Comparison of ENCODE assay signal across 14 mouse cellular contexts in genomic region chr7:98967672-98968071, GRCm38 (mm10).
A peak's percentile ranks its signal among the peaks of the same experiment; 100 is the strongest.
DNase-seq lines count a peak whose midpoint lies in the region; ATAC-seq and TF ChIP-seq lines count a peak whose summit lies in the region.
"Had no signal": no experiment of that assay in that cellular context is flagged by ENCODE, and none has a peak within 500 bp of the region (broad histone marks: within the 10 kb centered on the region; RNA-seq: fewer than 3 reads in every experiment).

No protein-coding gene starts in this region.

- H3K9ac ChIP-seq in hindbrain, embryonic 14.5 days: peak overlapping the region; percentile 52; the same call in 1 of the 2 replicates

- H3K27ac ChIP-seq in cerebellum, adult 2 months (ENCODE audit: insufficient read depth, low read length): peak overlapping the region; percentile 74; the same call in 1 of the 2 replicates
- no peak overlapping the region for H3K27ac ChIP-seq in layer of hippocampus, adult 2 months
- peak overlapping the region; percentile 61 for H3K27ac ChIP-seq in hindbrain, embryonic 14.5 days

- WGBS in cerebellum, adult 2 months: 63% methylated on average over 7 of the region's 7 CpGs
- WGBS in hindbrain, embryonic 14.5 days: 46% methylated on average over 7 of the region's 7 CpGs

- H3K4me2 ChIP-seq in hindbrain, embryonic 14.5 days (replicated peaks): peak overlapping the region; percentile 42
- peak overlapping the region; percentile 22 for H3K4me2 ChIP-seq in myocyte (ENCODE audit: low read depth)

- H3K27me3 ChIP-seq in cerebellum, adult 2 months (ENCODE audit: control insufficient read depth, insufficient read depth, low read length): no peaks in the 10 kb centered on the region
- H3K27me3 ChIP-seq in hindbrain, embryonic 14.5 days (ENCODE audit: control insufficient read depth, insufficient read depth, low read length): no peaks in the 10 kb centered on the region
- H3K27me3 ChIP-seq in myocyte (ENCODE audit: control insufficient read depth, insufficient read depth, insufficient read length): no peaks in the 10 kb centered on the region

- no peak overlapping the region for H3K4me3 ChIP-seq in cerebellum, adult 2 months (replicated peaks; ENCODE audit: insufficient read depth, low read depth, low read length)
- H3K4me3 ChIP-seq in layer of hippocampus, adult 2 months: peak overlapping the region; percentile 18; the same call in 1 of the 2 replicates
- H3K4me3 ChIP-seq in hindbrain, embryonic 14.5 days (replicated peaks; ENCODE audit: low read length): no peak overlapping the region
- no peak overlapping the region for H3K4me3 ChIP-seq in myocyte
- H3K4me3 ChIP-seq: erythroblast, embryonic 14.5 days had no signal

- H3K9me3 ChIP-seq in hindbrain, embryonic 14.5 days (ENCODE audit: control insufficient read depth, low read length): no peaks in the 10 kb centered on the region

- ATAC-seq in hindbrain, embryonic 14.5 days (ENCODE audit: low FRiP score): peak; percentile 21; the same call in 1 of the 2 replicates
- ATAC-seq in erythroid progenitor cell, adult 5-6 weeks (replicated peaks; ENCODE audit: low FRiP score, poor library complexity, severe bottlenecking): no peak
- ATAC-seq: intestine, postnatal 0 days had no signal

- peaks cover 32% of the 10 kb centered on the region for H3K4me1 ChIP-seq in cerebellum, adult 2 months (ENCODE audit: control insufficient read depth, insufficient read depth, low read length)
- H3K4me1 ChIP-seq in hindbrain, embryonic 14.5 days (replicated peaks; ENCODE audit: control insufficient read depth, insufficient read depth, low read length): peaks cover 13% of the 10 kb centered on the region

- no peaks in the 10 kb centered on the region for H3K79me2 ChIP-seq in myocyte (ENCODE audit: control insufficient read depth, insufficient read depth)

- no peak for TF ChIP-seq POLR2A in cerebellum, adult 2 months (IDR thresholded peaks at IDR 0.05; ENCODE audit: borderline replicate concordance, insufficient read depth, low read length)
- no peak for TF ChIP-seq POLR2A in myocyte (IDR thresholded peaks at IDR 0.05; ENCODE audit: insufficient read length, low read depth)

- no peak for TF ChIP-seq CTCF in cerebellum, adult 2 months (IDR thresholded peaks at IDR 0.05; ENCODE audit: borderline replicate concordance, insufficient read depth, low read depth, low read length)
- no peak for TF ChIP-seq CTCF in layer of hippocampus, adult 2 months (conservative IDR thresholded peaks at IDR 0.05)

- H3K36me3 ChIP-seq in hindbrain, embryonic 14.5 days (replicated peaks; ENCODE audit: control insufficient read depth, insufficient read depth): no peaks in the 10 kb centered on the region
- H3K36me3 ChIP-seq in myocyte (ENCODE audit: control insufficient read depth, insufficient read depth): no peaks in the 10 kb centered on the region

- H3ac ChIP-seq in myocyte (ENCODE audit: control insufficient read depth, insufficient read length): no peak overlapping the region

- DNase-seq in cerebellum, adult 2 months: no peak
- no peak for DNase-seq in cerebellum, postnatal 36 days
- no peak for DNase-seq in layer of hippocampus, adult 2 months (ENCODE audit: low spot score in 2 of 2)
- DNase-seq in layer of hippocampus, postnatal 25 days (ENCODE audit: extremely low spot score in 1 of 2, low spot score in 1 of 2): no peak
- DNase-seq in hindbrain, embryonic 14.5 days (ENCODE audit: low spot score): no peak
- DNase-seq in spleen, adult 12 weeks (ENCODE audit: low spot score): no peak
- DNase-seq: cerebellum, postnatal 14 days; gastrocnemius, postnatal 36 days; left cerebral cortex, postnatal 4 days; lung, postnatal 10 days had no signal

TF ChIP-seq in myocyte, 11 proteins besides CTCF, POLR2A, EP300 and RAD21:
- TF ChIP-seq POLR2AphosphoS2 (IDR thresholded peaks at IDR 0.05; ENCODE audit: insufficient read length, low read depth): no peak
- TF ChIP-seq MYOD1 (IDR thresholded peaks at IDR 0.05; ENCODE audit: control insufficient read depth in 1 of 3, insufficient read length in 2 of 3, low read depth in 2 of 3): no peak
- TF ChIP-seq MAX (IDR thresholded peaks at IDR 0.05; ENCODE audit: low read depth): no peak
- no peak for TF ChIP-seq MYOG (IDR thresholded peaks at IDR 0.05; ENCODE audit: control insufficient read depth in 1 of 3, insufficient read depth in 1 of 3, insufficient read length in 2 of 3, low read depth in 2 of 3)
- TF ChIP-seq TCF3 (IDR thresholded peaks at IDR 0.05; ENCODE audit: insufficient read length, low read depth): no peak
- TF ChIP-seq SRF (IDR thresholded peaks at IDR 0.05; ENCODE audit: control insufficient read depth, insufficient read length, low read depth): no peak
- no peak for TF ChIP-seq E2F4 (IDR thresholded peaks at IDR 0.05; ENCODE audit: insufficient read depth)
- no peak for TF ChIP-seq REST (IDR thresholded peaks at IDR 0.05; ENCODE audit: insufficient read depth, insufficient read length)
- no peak for TF ChIP-seq CEBPB (IDR thresholded peaks at IDR 0.05; ENCODE audit: insufficient read depth, poor library complexity, severe bottlenecking)
- no peak for TF ChIP-seq TCF12 (IDR thresholded peaks at IDR 0.05; ENCODE audit: insufficient read depth, poor library complexity, severe bottlenecking)
- no peak for TF ChIP-seq USF1 (IDR thresholded peaks at IDR 0.05; ENCODE audit: low read depth)
